Mouse (Mus musculus): Measurements from ENCODE around the gene Megf9.

GRCm38 (mm10) chr4:70409456-70409855 lies 125.3 kb downstream of the Megf9 start:
- no peak for TF ChIP-seq CTCF (IDR thresholded peaks at IDR 0.05; ENCODE audit: low read depth, low read length)
- no peak for TF ChIP-seq POLR2A (IDR thresholded peaks at IDR 0.05; ENCODE audit: extremely low read depth, insufficient read depth, low read length)
